Mouse (Mus musculus): ENCODE data around the gene Rflnb.
"Not testable (repeated sequence)": the region's sequence is repeated elsewhere in the genome, so short reads cannot be mapped to it uniquely, and the experiment has no call there.

Rflnb gene

GRCm38 (mm10) chr11:76037581-76038294, 10.2 kb upstream of the Rflnb start:
- DNase-seq (ENCODE audit: low spot score in 2 of 2): no peak

GRCm38 (mm10) chr11:76035182-76035581, 7.6 kb upstream of the Rflnb start:
- no peak for DNase-seq (ENCODE audit: low spot score in 2 of 2)

- no peak for DNase-seq (ENCODE audit: low spot score in 2 of 2)
Observed at GRCm38 (mm10) chr11:76033836-76034235, 6.3 kb upstream of the Rflnb start.

GRCm38 (mm10) chr11:76033359-76033758, 5.8 kb upstream of the Rflnb start:
- DNase-seq (ENCODE audit: low spot score in 2 of 2): no peak

- DNase-seq (ENCODE audit: low spot score in 2 of 2): peak; percentile 27 to 38
Observed at GRCm38 (mm10) chr11:76028072-76028465, 487 bp upstream of the Rflnb start.

GRCm38 (mm10) chr11:76026527-76027138, 949 bp downstream of the Rflnb start:
- DNase-seq (ENCODE audit: low spot score in 2 of 2): no peak

GRCm38 (mm10) chr11:76025080-76025583, 2.5 kb downstream of the Rflnb start:
- no peak for DNase-seq (ENCODE audit: low spot score in 2 of 2)

- DNase-seq (ENCODE audit: low spot score in 2 of 2): peak in 1 of 2 experiments; percentile 53
Observed at GRCm38 (mm10) chr11:76020916-76021315, 6.7 kb downstream of the Rflnb start.

- DNase-seq (ENCODE audit: low spot score in 2 of 2): no peak
Observed at GRCm38 (mm10) chr11:76019879-76020278, 7.7 kb downstream of the Rflnb start.

- no peak for DNase-seq (ENCODE audit: low spot score in 2 of 2)
Observed at GRCm38 (mm10) chr11:76015814-76016213, 11.8 kb downstream of the Rflnb start.

- DNase-seq (ENCODE audit: low spot score in 2 of 2): no peak
Observed at GRCm38 (mm10) chr11:76015251-76015650, 12.3 kb downstream of the Rflnb start.

GRCm38 (mm10) chr11:76010838-76011624, 16.6 kb downstream of the Rflnb start:
- DNase-seq (ENCODE audit: low spot score in 2 of 2): no peak

GRCm38 (mm10) chr11:76009101-76009500, 18.5 kb downstream of the Rflnb start:
- DNase-seq (ENCODE audit: low spot score in 2 of 2): no peak

- DNase-seq (ENCODE audit: low spot score in 2 of 2): no peak
Observed at GRCm38 (mm10) chr11:76008162-76008561, 19.4 kb downstream of the Rflnb start.

- DNase-seq (ENCODE audit: low spot score in 2 of 2): not testable (repeated sequence)
Observed at GRCm38 (mm10) chr11:76004276-76004675, 23.3 kb downstream of the Rflnb start.

- DNase-seq (ENCODE audit: low spot score in 2 of 2): peak in 1 of 2 experiments; percentile 26
Observed at GRCm38 (mm10) chr11:76001237-76001878, 26.2 kb downstream of the Rflnb start.

- no peak for DNase-seq (ENCODE audit: low spot score in 2 of 2)
Observed at GRCm38 (mm10) chr11:76000701-76001100, 26.9 kb downstream of the Rflnb start.

- peak; percentile 67 to 76 for DNase-seq (ENCODE audit: low spot score in 2 of 2)
Observed at GRCm38 (mm10) chr11:75999440-76000155, 28.0 kb downstream of the Rflnb start, which contains the start of gene 1700016K19Rik. TSS of gene 1700016K19Rik (plus strand) at chr11:75999912.

- no peak for DNase-seq (ENCODE audit: low spot score in 2 of 2)
Observed at GRCm38 (mm10) chr11:75994357-75994756, 33.2 kb downstream of the Rflnb start.

GRCm38 (mm10) chr11:75992481-75992880, 35.1 kb downstream of the Rflnb start:
- no peak for DNase-seq (ENCODE audit: low spot score in 2 of 2)

GRCm38 (mm10) chr11:75991911-75992310, 35.7 kb downstream of the Rflnb start:
- DNase-seq (ENCODE audit: low spot score in 2 of 2): no peak

Data from urinary bladder, postnatal 36 days (tissue).